Mouse (Mus musculus) right cerebral cortex, postnatal 10 days (tissue): Measurements from ENCODE around the gene Rad51b.

Source experiments
- DNase-seq, 2 experiments: peaks; one replicate each; pipeline ENCODE4 v3.0.0; 2021; ENCODE audit warnings: low spot score in 2 of 2

The Rad51b gene

DNA sequence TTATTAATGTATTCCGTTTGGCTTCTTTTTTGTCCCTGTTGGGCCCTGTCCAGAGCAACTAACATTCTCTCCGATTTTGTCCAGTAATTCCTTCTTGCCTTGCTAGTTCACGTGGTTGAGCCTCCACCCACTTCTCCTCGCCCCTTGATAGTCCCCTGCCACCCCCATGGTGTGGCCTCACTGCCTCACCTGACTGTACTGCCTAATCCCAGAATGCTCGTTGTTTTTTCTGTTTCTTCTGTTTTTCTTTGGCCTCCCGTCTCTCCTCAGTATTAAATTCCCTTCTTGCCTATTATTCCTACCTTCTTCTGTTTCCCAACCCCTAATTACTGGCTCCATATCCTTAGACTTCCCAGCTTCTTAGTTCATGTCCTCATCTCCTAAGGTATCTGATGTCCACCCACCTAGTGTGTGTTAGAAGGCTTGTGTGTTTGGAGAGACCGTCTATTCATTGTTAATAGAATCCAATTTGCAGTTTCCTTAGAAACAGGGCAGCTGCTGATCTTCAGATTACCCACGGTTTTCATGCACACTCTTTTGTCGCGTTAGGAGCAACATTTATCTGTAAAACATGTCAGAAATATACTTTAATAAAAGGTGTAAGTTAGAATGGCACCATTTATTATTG lies 233.3 kb downstream of the Rad51b start:
- DNase-seq, result no peak

DNA sequence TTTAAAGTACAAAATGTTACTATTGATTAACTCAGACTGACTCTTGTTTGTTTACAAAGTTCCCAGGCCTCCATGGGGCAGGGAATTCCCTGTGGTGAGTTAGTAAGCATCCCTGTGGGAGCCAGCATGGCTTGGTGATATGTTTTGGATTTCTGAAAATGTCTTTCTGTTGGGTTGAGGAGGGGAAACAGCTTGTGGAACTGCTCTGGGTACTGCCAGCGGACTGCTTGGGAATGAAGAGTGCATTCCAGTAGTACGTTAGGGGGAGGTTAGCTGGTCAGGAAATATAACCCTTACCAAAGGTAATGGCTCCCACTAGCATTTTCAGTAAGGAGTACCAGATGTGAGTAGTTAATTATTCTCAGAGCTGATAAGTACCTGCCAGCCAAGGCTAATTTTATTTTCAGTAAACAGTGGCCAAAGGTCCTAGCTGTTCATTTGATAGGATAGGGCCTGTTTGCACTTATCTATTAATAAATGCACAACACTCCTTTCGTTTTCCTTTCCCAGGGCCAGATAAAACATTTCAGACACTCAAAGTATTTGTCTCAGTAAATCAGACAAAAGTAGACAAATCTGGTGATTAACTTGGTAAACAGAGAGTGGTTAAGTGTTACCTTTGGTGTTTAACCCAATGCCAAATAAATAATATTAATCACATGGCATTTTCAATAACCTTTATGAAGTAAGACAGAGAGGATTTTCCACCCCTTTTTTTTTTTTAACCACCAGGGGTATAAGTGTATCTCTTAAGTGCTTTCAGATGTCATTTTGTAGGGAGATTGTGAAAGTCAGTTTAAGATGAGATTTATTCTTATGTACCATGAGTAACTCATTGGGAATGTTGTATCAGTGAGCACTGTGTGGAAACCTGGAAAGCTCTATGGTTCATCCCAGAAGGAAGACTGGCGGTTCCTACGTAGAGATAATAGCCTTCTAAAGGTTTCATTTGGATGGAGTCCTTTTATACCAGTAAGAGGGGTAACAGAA lies 235.0 kb downstream of the Rad51b start:
- DNase-seq, result no peak

DNA sequence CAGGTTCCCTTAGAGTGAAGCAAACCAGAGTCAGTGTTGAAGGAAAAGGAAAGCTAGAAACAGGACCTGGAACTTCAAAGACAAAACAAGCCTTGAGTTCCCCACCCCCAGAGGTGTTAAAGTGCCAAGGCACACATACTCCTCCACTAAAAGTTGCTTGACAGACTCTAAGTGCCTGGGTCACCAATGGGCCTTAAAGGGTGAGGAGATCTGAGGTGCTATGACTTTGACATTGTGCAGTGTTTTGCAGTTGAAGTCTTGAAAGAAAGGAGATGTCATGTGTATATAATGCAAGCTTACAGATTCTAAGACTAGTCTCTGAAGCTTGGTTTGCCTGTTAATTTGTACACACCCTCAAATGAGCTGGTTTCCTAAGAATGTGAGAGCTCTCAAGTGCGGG lies 237.7 kb downstream of the Rad51b start:
- no peak for DNase-seq

DNA sequence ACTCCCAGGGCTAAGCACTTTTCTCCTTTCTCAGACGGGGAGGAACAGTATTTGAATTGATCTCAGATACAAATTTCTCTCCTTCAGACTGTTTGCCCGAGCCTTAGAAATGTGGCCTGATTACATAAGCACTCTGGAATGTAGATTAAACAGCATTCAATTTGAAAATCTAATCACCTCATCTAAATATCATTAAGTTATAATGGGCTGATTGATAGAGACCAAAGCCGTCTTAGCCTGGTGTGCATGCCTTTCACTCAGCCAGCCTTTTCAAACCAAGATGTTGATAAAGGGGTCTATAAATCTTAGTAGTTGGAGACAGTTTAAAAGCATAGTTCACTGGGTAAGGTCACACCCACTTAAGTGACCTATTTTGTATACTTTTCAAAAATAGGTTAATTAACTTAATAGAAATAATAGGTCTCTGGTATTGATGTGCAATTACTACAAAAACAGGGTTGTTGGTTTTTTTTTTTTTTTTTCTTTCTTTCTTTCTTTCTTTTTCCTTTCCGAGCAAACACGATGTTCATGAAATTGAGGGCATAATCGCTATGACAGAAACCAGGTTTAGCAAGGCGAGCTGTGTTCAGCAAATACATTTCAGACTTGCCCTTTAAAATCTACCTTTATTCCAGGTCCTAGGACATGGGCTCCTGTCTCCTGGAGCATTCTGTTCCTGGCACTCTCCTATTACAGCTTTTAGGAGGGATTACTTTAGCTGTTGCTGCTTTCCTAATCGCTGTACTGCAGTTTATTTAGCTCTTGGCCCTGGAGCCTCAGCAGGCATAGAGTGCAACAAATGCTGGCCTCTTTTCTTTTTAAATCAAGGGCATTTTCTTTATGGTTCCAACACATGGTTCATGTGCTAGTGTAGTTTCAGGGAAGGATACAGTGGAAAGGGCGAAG lies 238.7 kb downstream of the Rad51b start:
- DNase-seq, result no peak

DNA sequence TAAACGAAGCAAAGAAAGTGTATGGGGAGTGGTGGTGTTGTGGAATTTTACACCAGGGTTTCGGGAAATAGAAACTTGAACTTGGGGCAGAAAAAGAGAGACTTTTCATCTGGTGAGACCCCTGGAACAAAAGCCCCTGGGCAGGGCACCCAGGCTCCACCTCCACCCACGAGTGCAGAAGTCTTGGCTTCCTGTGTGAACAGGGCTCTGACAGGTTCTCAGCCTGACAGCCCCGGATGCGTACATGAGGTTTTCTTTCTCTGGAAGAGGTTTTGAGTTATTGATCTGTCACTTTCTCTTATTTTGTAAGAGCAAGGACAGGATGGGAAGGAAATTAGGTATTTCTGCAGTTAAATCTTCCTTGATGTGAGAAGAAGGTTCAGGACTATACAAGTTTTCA lies 243.1 kb downstream of the Rad51b start:
- DNase-seq, result no peak

DNA sequence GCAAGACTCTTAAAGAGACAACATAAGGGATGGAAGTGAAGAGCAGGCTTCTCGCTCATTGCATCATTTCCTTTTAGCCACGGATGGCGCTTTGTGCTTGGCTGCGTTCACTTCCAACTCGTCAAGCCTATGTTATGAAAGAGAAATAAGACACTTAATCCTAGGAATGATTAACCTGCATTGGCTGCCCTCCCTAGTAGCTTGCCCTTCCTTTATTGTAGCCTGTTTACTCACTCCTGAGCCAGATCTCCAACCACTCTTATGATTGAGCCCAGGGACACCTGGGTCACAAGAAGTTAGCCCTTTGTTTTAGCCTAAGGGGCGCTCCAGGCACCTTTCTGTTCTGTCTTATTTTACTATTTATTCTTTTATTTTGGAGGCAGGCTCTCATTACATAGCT lies 244.5 kb downstream of the Rad51b start:
- DNase-seq, result no peak

DNA sequence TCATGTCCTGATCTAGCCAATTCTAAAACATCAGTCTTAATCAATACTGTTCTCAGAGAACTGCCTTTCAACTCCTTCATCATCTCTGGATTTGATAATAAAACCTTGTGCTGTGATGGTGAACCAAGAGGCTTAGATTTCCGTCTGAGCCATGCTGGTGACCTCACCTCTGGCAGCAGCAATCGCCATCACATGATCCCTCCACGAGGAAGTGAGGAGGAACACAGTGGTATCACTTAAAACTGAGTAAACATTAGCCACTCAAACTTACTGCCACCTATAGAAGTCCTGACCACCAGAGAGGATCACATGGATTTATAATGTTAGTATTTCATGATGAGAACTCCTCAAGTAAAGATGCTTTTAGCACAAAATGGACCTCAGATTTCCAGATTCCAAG lies 248.0 kb downstream of the Rad51b start:
- DNase-seq, result no peak

DNA sequence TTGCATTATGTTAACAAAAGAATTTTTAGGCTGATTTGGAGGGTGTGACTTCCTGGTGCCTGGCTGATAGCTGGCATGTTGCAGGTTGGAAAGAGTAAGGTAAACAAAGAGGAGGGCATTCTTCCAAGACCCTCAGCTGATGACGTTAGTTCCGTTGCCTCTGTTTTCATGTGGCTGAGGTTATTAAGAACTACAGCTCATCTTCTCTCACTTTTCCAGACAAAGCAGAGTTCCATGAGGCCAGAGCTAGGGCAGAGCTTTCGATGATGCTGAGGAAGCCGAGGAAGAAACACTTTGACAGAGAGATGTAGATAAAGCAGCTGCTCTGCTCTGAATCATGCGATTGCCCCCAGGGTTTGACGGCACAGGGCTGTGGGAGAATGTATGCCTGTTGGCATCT lies 250.5 kb downstream of the Rad51b start:
- no peak for DNase-seq

DNA sequence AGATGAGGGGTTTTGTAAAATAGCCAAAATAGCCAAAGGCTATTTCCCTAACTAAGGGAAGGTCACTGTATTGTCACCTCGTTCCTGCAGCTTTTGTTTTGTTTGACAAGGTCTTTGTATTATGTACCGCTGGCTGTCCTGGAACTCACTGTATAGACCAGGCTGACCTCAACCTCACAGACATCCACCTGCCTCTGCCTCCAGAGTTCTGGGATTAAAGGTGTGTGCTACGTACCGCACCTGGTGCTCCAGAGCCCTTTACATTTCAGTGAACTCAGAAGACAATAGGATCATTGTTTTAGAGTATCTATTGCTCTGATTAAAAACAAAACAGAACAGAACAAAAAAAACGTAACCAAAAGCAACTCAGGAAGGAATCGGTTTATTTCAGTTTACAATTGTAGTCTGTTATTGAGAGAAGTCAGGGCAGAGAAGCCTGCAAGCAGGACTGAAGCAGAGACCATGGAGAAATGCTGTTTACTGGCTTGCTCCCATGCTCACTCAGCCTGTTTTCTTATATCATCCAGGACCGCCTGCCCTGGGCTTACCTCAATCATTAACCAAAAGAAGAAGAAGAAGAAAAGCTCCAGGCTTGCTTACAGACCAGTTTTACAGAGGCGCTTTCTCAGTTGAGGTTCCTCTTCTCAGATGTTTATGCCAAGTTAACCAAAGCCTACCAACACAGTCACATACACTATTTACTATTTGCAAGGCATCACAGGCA lies 251.7 kb downstream of the Rad51b start:
- no peak for DNase-seq

DNA sequence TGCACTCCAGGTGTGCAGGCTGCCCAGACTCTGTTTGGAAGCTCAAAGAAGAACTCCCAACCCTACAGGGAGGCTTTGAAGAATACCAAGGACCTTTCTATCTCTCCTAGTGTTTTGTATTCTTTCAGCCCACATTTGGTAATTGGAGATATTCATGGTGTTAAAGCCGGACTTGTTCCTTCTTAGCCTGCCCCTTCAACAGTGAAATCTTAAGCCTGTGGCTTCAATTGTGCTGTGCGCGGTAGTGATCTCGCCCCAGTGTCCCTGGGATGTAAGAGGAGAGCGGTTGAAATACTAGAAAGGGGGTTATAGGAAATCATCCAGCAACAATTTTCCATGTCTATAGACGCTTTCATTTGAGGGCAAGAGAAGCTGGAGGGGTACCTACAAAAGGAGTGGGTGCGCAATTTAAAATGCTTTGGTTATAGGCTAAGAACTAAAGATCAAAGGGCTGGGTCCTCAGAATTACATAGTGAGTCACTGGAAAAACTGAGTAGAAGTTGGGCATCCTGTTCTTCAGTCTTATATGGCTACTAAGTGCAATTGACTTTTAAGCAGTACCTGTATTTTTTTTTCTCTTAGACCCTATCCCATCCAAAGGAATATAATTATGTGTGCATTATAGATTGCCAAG lies 253.1 kb downstream of the Rad51b start:
- no peak for DNase-seq

DNA sequence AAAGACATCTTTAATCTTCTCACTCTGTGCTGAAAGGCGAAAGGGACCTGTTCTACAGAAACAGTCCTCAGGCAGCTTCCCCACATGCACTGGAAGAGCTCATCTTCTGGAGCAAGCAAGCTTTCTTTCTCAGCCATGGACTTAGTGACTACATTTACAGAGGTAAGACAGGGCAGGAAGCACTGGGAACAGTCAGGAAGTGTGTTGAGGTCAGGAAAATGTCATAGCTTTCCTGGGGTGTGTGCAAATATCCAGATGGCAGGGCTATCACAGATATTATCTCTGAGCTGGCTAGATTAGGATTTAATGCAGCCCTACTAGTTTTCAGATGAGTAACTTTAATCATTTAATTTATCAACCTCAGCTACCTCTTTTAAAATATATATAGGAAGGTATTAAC lies 254.2 kb downstream of the Rad51b start:
- DNase-seq, result no peak

DNA sequence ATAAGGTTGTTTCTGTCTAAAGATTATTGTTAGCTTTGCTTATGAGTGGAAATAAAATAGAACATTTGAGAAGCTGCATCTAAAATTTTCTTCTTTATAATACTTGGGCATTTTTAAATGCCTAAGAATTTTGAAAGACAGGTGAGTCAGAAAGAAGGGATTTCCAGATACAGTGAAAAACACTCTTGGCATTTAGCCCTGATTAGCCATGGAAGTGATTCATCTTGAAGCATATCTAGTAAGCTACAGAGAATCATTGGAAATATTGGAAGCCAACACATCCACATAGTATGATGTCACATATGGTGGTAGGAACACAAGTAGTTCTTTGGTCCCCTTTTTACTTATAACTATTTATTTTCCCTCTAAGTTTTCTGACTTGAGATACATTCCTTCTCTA lies 256.0 kb downstream of the Rad51b start:
- DNase-seq, result no peak

DNA sequence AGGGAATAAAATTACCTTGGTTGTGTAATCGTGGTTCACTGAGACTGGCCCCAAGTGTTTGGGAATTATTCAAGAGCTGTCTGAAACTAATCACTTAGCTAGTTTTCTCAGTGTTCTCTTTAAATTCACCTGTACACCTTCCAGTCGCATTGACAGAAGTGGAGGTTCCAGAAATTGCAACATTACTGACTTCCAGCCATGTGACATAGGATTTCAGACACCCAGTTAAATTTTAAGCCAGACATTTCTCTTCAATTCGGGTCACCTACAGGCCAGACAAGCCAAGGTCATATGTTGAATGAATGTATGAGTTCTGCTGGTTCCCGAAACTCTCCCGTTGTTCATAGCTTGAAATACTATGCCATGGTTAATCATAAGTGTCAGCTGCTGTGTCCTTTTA lies 260.8 kb downstream of the Rad51b start:
- no peak for DNase-seq

DNA sequence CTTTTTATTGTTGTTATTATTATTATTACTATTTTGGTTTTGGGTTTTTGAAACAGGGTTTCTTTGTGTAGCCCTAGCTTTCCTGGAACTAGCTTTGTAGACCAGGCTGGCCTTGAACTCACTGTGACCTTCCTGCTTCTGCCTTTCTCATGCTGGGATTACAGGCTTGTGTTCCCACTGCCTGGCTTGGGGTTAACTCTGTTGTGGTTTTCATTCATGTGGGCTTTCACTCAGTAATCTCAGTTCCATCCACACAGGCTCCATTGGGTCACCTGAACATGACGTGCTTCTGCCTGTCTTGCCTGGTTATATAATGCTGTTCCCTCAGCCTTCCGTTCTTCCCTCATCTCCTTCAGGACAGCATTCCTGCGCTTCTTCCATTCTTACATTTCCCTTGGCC lies 261.6 kb downstream of the Rad51b start:
- no peak for DNase-seq

DNA sequence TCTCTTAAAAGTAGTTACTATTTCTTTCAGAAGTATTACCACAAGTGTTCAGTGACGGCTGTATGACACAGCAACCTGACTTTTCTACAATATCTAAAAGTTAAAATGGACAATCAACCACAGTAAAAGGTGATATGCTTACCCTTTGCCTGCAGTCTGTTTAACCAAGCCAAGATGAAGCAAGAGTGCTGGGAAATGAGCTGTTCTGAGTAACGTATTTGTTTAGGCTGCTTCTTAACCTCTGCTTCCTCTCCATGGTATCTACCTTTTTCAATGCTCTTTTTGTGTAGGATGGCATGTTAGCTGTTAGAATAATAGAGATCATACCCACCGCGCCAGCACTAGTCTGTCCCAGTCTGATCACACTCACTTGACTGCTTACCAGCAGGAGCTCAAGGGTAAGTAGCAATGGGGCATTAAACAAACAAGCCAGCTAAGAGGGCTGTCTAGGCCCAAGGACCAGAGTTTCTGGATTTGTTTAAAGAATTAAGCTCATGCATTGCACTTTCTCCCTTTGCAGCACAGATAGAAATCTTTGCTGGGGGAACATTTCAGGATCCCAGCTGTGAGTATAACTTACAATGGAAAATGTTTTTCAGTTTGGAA lies 262.4 kb downstream of the Rad51b start:
- no peak for DNase-seq

DNA sequence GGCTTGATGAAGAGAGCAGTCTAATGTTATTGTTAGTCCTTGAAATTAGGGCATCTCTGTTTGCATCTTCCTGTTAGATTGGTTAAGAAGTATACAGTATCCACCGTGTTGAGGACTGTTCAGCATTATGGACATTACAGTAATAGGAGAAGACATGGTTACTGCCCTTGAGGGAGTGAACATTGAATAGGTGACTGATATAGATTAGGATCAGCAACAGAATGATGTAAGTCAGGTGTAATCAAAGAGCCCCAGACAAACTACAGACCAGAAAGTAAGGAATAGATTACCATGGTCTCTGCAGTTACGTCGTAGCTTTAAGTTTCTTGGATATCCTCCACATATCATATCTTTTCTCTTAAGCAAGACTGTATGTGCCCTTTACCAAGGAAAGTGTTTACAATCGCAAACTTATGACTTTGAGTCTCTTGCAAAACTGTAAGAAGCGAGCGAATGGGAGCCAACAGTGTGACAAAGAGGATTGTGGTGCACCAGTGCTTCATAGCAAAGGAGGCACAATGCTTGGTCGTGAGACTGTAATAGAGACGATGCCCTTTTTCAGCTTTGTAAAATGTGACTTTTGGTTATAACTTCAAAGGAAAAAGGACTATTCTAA lies 263.1 kb downstream of the Rad51b start:
- no peak for DNase-seq

DNA sequence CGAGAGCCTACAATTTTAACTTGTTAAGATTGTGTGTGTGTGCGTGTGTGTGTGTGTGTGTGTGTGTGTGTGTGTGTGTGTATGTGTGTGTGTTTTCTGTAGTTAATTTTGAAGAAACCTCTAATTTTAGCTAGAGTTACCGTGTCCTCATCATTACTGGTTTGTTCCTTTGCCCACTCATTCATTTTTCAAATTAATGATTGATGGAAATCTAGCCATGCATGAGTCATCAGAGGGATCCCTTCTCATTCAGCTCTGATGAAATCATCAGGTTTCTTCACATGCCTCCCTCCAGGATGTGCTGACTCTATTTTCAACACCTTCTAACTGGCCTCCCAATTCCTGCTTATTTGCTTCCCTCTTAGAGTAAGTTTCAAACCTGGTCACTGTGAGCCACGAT lies 263.8 kb downstream of the Rad51b start:
- DNase-seq, result no peak

DNA sequence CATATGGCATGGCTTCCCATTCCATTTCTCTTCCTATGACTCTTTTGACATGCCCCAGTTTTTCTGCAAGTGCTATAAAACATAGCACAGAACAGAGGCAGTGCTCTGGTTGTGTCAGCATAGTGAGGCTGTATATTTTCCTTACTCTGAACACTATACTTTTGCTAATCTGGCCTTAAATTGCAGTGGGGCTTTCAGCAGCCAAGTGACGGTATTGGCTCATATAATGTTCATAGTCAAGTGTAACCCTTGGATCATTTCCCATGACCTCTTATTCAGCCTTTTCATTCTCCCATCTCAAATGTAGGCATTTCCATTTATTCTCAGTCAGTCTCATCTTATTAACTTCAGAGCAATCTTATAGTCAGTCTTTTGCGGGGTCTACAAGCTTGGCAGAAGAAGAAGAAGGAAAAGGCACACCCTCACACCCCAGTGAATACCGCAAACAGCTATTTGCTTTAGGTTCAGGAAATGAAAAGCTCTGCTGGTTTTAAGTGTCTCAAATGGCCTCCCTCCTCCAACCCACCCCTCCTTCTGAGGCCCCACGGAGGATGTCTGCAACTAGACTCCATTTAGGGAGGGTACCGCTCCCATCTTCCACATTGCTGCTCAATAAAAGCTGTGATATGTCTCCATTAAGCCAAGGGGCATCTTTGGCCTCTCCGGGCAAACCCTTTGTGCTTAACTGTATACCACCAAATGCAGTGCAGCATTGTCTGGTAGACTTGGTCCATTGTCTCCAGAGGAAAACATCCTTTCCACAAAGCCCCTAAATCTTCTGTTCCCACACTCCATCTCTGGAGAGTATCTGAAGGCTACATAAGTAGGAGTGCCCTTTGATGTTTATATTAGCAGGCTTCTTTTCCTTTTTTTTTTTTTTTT lies 277.3 kb downstream of the Rad51b start:
- DNase-seq, result no peak

DNA sequence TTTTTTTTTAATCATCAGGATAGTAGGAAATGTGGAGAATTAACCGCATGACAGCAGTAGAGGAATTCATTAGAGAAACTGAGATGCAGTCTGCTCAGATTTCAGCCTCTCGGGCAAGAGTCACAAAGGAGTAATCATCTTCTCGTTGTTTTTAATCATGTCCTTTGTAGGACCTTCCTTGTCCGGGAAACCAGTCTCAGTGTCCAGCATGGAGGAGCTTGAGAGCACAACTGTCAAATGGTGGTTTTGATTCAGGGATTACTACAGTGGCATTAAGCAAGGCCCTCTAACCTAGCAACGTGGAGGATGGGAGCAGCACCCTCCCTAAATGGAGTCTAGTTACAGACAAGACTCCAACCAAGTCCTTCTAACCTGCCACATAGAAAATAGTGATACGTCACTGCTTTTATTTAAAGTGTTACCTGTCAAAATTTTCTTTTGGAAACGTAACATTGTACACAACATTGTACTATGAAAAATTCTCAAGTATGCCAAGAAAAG lies 278.0 kb downstream of the Rad51b start:
- no peak for DNase-seq
